Mouse (Mus musculus) MEL (cell line): ENCODE measurements around the gene Coro7.

Experiments used
- CTCF ChIP-seq, 3 experiments: IDR thresholded peaks in 2 of 3; conservative IDR thresholded peaks in 1 of 3; 2 replicates each; pipeline ENCODE4 v1.5.1; 2011 to 2012; ENCODE audit warnings: low read length in 3 of 3, low read depth in 2 of 3, mild to moderate bottlenecking in 2 of 3, improper control_type of control experiment in 1 of 3, inconsistent platforms in 1 of 3, mixed read lengths in 1 of 3, moderate library complexity in 1 of 3; ENCODE audit not compliant: control insufficient read depth in 1 of 3, insufficient read depth in 1 of 3, poor library complexity in 1 of 3, severe bottlenecking in 1 of 3
- EP300 ChIP-seq, 2 experiments: IDR thresholded peaks; 2 replicates each; pipeline ENCODE4 v1.6.1; 2011; ENCODE audit warnings: improper control_type of control experiment in 2 of 2, low read length in 2 of 2, low read depth in 1 of 2, mild to moderate bottlenecking in 1 of 2
- KAT2A ChIP-seq: conservative IDR thresholded peaks from 2 replicates; pipeline ENCODE4 v1.6.1; 2012; ENCODE audit warnings: low read depth, low read length, improper control_type of control experiment, inconsistent platforms
- MAX ChIP-seq: IDR thresholded peaks from 2 replicates; pipeline ENCODE4 v1.6.1; 2011; ENCODE audit warnings: low read length, improper control_type of control experiment
- MXI1 ChIP-seq: IDR thresholded peaks from 2 replicates; pipeline ENCODE4 v1.6.1; 2011; ENCODE audit warnings: mild to moderate bottlenecking, low read depth, low read length, improper control_type of control experiment
- MYC ChIP-seq: IDR thresholded peaks from 2 replicates; pipeline ENCODE4 v1.6.1; 2011; ENCODE audit warnings: low read depth, mild to moderate bottlenecking, low read length, improper control_type of control experiment, moderate library complexity
- NELFE ChIP-seq: IDR thresholded peaks from 2 replicates; pipeline ENCODE4 v1.6.1; 2011; ENCODE audit warnings: low read depth, low read length, improper control_type of control experiment
- POLR2A ChIP-seq, 2 experiments: IDR thresholded peaks; 2 replicates each; pipeline ENCODE4 v1.6.1; 2011 to 2012; ENCODE audit warnings: low read length in 2 of 2, mild to moderate bottlenecking in 2 of 2, control low read depth in 1 of 2, improper control_type of control experiment in 1 of 2, low read depth in 1 of 2, moderate library complexity in 1 of 2; ENCODE audit not compliant: control insufficient read depth in 1 of 2, insufficient read depth in 1 of 2, poor library complexity in 1 of 2
- RAD21 ChIP-seq: IDR thresholded peaks from 2 replicates; pipeline ENCODE4 v1.6.1; 2011; ENCODE audit warnings: mild to moderate bottlenecking, low read depth, low read length, improper control_type of control experiment
- RCOR1 ChIP-seq: IDR thresholded peaks from 2 replicates; pipeline ENCODE4 v1.6.1; 2012; ENCODE audit warnings: low read depth, mild to moderate bottlenecking, inconsistent platforms, low read length, improper control_type of control experiment
- TAL1 ChIP-seq: IDR thresholded peaks from 2 replicates; pipeline ENCODE4 v1.6.1; 2012; ENCODE audit warnings: mild to moderate bottlenecking, inconsistent platforms, low read length, moderate library complexity, mixed read lengths
- TCF12 ChIP-seq: IDR thresholded peaks from 2 replicates; pipeline ENCODE4 v1.6.1; 2014; ENCODE audit warnings: low read depth, mild to moderate bottlenecking, inconsistent platforms, low read length, improper control_type of control experiment, moderate library complexity
- UBTF ChIP-seq: IDR thresholded peaks from 2 replicates; pipeline ENCODE4 v1.6.1; 2012; ENCODE audit warnings: low read depth, mild to moderate bottlenecking, inconsistent platforms, low read length, improper control_type of control experiment, moderate library complexity, borderline replicate concordance; ENCODE audit not compliant: insufficient read depth
- ZC3H11A ChIP-seq: IDR thresholded peaks from 2 replicates; pipeline ENCODE4 v1.6.1; 2012; ENCODE audit warnings: low read depth, mild to moderate bottlenecking, inconsistent platforms, low read length, improper control_type of control experiment

DNA sequence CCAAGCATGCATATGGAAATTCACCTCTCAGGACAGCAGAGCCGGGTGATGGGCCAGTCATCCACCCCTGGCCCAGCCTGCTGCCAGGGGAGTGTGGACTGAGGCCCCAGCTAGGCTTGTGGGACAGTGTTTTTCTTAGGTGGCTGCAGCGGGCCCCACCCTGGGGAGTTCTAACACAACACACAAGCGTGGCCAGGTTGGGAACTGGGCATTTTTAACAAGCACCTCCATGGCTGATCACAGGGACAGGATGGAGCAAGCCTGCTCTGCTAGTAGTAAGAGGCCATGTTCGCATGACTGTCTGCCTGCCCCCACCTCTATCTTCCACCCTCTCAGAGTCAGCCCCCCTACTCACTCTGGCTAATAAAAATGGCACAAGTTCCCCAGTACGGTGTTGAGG lies 81.5 kb downstream of the Coro7 start:
- no peak for TF ChIP-seq CTCF (IDR thresholded peaks at IDR 0.05 in 2 of 3, conservative IDR thresholded peaks at IDR 0.05 in 1 of 3; ENCODE audit: control insufficient read depth in 1 of 3, insufficient read depth in 1 of 3, low read depth in 2 of 3, low read length in 3 of 3, poor library complexity in 1 of 3, severe bottlenecking in 1 of 3)
- no peak for TF ChIP-seq ZC3H11A
- TF ChIP-seq MAX: no peak
- no peak for TF ChIP-seq MXI1
- TF ChIP-seq UBTF: no peak
- no peak for TF ChIP-seq EP300 (IDR thresholded peaks at IDR 0.05; ENCODE audit: low read depth in 1 of 2, low read length in 2 of 2)
- TF ChIP-seq MYC: no peak
- no peak for TF ChIP-seq RAD21
- TF ChIP-seq KAT2A: no peak
- no peak for TF ChIP-seq TCF12
- no peak for TF ChIP-seq NELFE
- no peak for TF ChIP-seq RCOR1
- TF ChIP-seq POLR2A (IDR thresholded peaks at IDR 0.05; ENCODE audit: control insufficient read depth in 1 of 2, insufficient read depth in 1 of 2, low read depth in 1 of 2, low read length in 2 of 2, poor library complexity in 1 of 2): no peak
- TF ChIP-seq TAL1: no peak
